Mouse (Mus musculus): Measurements from ENCODE around the gene Hic2. TPM values are rescaled to one million over a fixed set of nuclear protein-coding genes. Genes with fewer than 3 reads are reported as not detected.

The Hic2 gene
- polyA plus RNA-seq, 1 experiment from 2014 or later = 9.3 TPM

- no peaks in the 10 kb centered on the region for H3K9me3 ChIP-seq
- no peak overlapping the region for H3K4me2 ChIP-seq (replicated peaks)
- no peak for ATAC-seq (ENCODE audit: low FRiP score, low read depth)
- peaks cover 67% of the 10 kb centered on the region for H3K4me1 ChIP-seq
- H3K27ac ChIP-seq = no peak overlapping the region
- H3K36me3 ChIP-seq = no peaks in the 10 kb centered on the region
- no peaks in the 10 kb centered on the region for H3K27me3 ChIP-seq
- no peak overlapping the region for H3K9ac ChIP-seq
- no peak overlapping the region for H3K4me3 ChIP-seq
- WGBS = 66% methylated on average over 2 of the region's 2 CpGs
Measured at GRCm38 (mm10) chr16:17239409-17239808, 6.0 kb downstream of the Hic2 start.

GRCm38 (mm10) chr16:17243731-17244130, 10.4 kb downstream of the Hic2 start:
- H3K9me3 ChIP-seq = no peaks in the 10 kb centered on the region
- H3K9ac ChIP-seq = no peak overlapping the region
- no peak overlapping the region for H3K4me3 ChIP-seq
- H3K36me3 ChIP-seq = no peaks in the 10 kb centered on the region
- peaks cover 38% of the 10 kb centered on the region for H3K4me1 ChIP-seq
- H3K4me2 ChIP-seq (replicated peaks) = no peak overlapping the region
- no peaks in the 10 kb centered on the region for H3K27me3 ChIP-seq
- no peak overlapping the region for H3K27ac ChIP-seq
- ATAC-seq (ENCODE audit: low FRiP score, low read depth) = no peak
- 59% methylated on average over 1 of the region's 1 CpGs for WGBS

- Histone ChIP-seq H3K36me3 (no peaks in the 10 kb centered on the region), H3K27ac (no peak overlapping the region), H3K4me3 (no peak overlapping the region), H3K27me3 (no peaks in the 10 kb centered on the region), H3K9ac (no peak overlapping the region), H3K9me3 (no peaks in the 10 kb centered on the region), H3K4me1 (peaks cover 34% of the 10 kb centered on the region), H3K4me2 (replicated peaks) (no peak overlapping the region)
- 81% methylated on average over 1 of the region's 1 CpGs for WGBS
- no peak for ATAC-seq (ENCODE audit: low FRiP score, low read depth)
Measured at GRCm38 (mm10) chr16:17244996-17245395, 11.6 kb downstream of the Hic2 start.

- 60% methylated on average over 4 of the region's 4 CpGs for WGBS
- Histone ChIP-seq H3K4me1 (peaks cover 52% of the 10 kb centered on the region), H3K36me3 (no peaks in the 10 kb centered on the region), H3K9ac (no peak overlapping the region), H3K27me3 (no peaks in the 10 kb centered on the region), H3K27ac (no peak overlapping the region), H3K4me2 (replicated peaks) (no peak overlapping the region), H3K9me3 (no peaks in the 10 kb centered on the region), H3K4me3 (no peak overlapping the region)
- no peak for ATAC-seq (ENCODE audit: low FRiP score, low read depth)
Measured at GRCm38 (mm10) chr16:17247727-17248126, 14.4 kb downstream of the Hic2 start.

GRCm38 (mm10) chr16:17249135-17249534, 15.8 kb downstream of the Hic2 start:
- no peaks in the 10 kb centered on the region for H3K36me3 ChIP-seq
- H3K9ac ChIP-seq = no peak overlapping the region
- H3K9me3 ChIP-seq = no peaks in the 10 kb centered on the region
- no peak overlapping the region for H3K4me2 ChIP-seq (replicated peaks)
- no peak overlapping the region for H3K27ac ChIP-seq
- H3K27me3 ChIP-seq = no peaks in the 10 kb centered on the region
- H3K4me3 ChIP-seq = no peak overlapping the region
- H3K4me1 ChIP-seq = peaks cover 58% of the 10 kb centered on the region
- no peak for ATAC-seq (ENCODE audit: low FRiP score, low read depth)
- WGBS = 65% methylated on average over 6 of the region's 6 CpGs

GRCm38 (mm10) chr16:17251539-17251938, 18.2 kb downstream of the Hic2 start:
- H3K4me1 ChIP-seq = peaks cover 66% of the 10 kb centered on the region
- ATAC-seq (ENCODE audit: low FRiP score, low read depth) = peak; percentile 38; the same call in 1 of the 2 replicates

GRCm38 (mm10) chr16:17252086-17252726, 18.8 kb downstream of the Hic2 start:
- Histone ChIP-seq H3K4me2 (replicated peaks) (no peak overlapping the region), H3K9ac (no peak overlapping the region), H3K27me3 (no peaks in the 10 kb centered on the region), H3K4me1 (peaks cover 63% of the 10 kb centered on the region), H3K27ac (peak overlapping the region; percentile 22; the same call in 1 of the 2 replicates), H3K4me3 (no peak overlapping the region), H3K9me3 (no peaks in the 10 kb centered on the region), H3K36me3 (peaks cover 19% of the 10 kb centered on the region)
- peak; percentile 17; the same call in 1 of the 2 replicates for ATAC-seq (ENCODE audit: low FRiP score, low read depth)
- 71% methylated on average over 3 of the region's 3 CpGs for WGBS

More at GRCm38 (mm10) chr16:17251539-17251938, 18.2 kb downstream of the Hic2 start:
- no peak overlapping the region for H3K4me2 ChIP-seq (replicated peaks)
- no peak overlapping the region for H3K4me3 ChIP-seq
- no peaks in the 10 kb centered on the region for H3K27me3 ChIP-seq
- H3K36me3 ChIP-seq = peaks cover 14% of the 10 kb centered on the region
- no peaks in the 10 kb centered on the region for H3K9me3 ChIP-seq
- 37% methylated on average over 3 of the region's 3 CpGs for WGBS
- no peak overlapping the region for H3K9ac ChIP-seq
- H3K27ac ChIP-seq = peak overlapping the region; percentile 48; the same call in 1 of the 2 replicates

- H3K4me3 ChIP-seq = no peak overlapping the region
- ATAC-seq (ENCODE audit: low FRiP score, low read depth) = no peak
- no peaks in the 10 kb centered on the region for H3K27me3 ChIP-seq
- H3K27ac ChIP-seq = peak overlapping the region; percentile 22; the same call in 1 of the 2 replicates
- peaks cover 56% of the 10 kb centered on the region for H3K4me1 ChIP-seq
- 55% methylated on average over 7 of the region's 7 CpGs for WGBS
- H3K4me2 ChIP-seq (replicated peaks) = no peak overlapping the region
- H3K9me3 ChIP-seq = no peaks in the 10 kb centered on the region
- H3K36me3 ChIP-seq = peaks cover 25% of the 10 kb centered on the region
- H3K9ac ChIP-seq = peak overlapping the region; percentile 39; the same call in 1 of the 2 replicates
Measured at GRCm38 (mm10) chr16:17252841-17253240, 19.5 kb downstream of the Hic2 start.

- H3K27me3 ChIP-seq = no peaks in the 10 kb centered on the region
- no peak overlapping the region for H3K4me2 ChIP-seq (replicated peaks)
- ATAC-seq (ENCODE audit: low FRiP score, low read depth) = no peak
- no peak overlapping the region for H3K9ac ChIP-seq
- H3K9me3 ChIP-seq = no peaks in the 10 kb centered on the region
- WGBS = 39% methylated on average over 4 of the region's 4 CpGs
- no peak overlapping the region for H3K27ac ChIP-seq
- H3K4me1 ChIP-seq = peaks cover 55% of the 10 kb centered on the region
- H3K36me3 ChIP-seq = peaks cover 38% of the 10 kb centered on the region
- H3K4me3 ChIP-seq = no peak overlapping the region
Measured at GRCm38 (mm10) chr16:17254005-17254597, 20.7 kb downstream of the Hic2 start.

- 38% methylated on average over 2 of the region's 2 CpGs for WGBS
- Histone ChIP-seq H3K27me3 (no peaks in the 10 kb centered on the region), H3K27ac (peak overlapping the region; percentile 10; the same call in 1 of the 2 replicates), H3K4me1 (peaks cover 49% of the 10 kb centered on the region), H3K9ac (no peak overlapping the region), H3K4me2 (replicated peaks) (no peak overlapping the region), H3K9me3 (no peaks in the 10 kb centered on the region), H3K36me3 (peaks cover 49% of the 10 kb centered on the region), H3K4me3 (no peak overlapping the region)
- ATAC-seq (ENCODE audit: low FRiP score, low read depth) = no peak
Measured at GRCm38 (mm10) chr16:17255270-17255669, 21.9 kb downstream of the Hic2 start.

- H3K27me3 ChIP-seq = no peaks in the 10 kb centered on the region
- peaks cover 66% of the 10 kb centered on the region for H3K36me3 ChIP-seq
- H3K4me2 ChIP-seq (replicated peaks) = no peak overlapping the region
Measured at GRCm38 (mm10) chr16:17257359-17257821, 24.0 kb downstream of the Hic2 start.

GRCm38 (mm10) chr16:17258917-17259316, 25.5 kb downstream of the Hic2 start:
- no peak overlapping the region for H3K4me3 ChIP-seq
- H3K36me3 ChIP-seq = peaks cover 71% of the 10 kb centered on the region
- no peak overlapping the region for H3K4me2 ChIP-seq (replicated peaks)
- H3K27ac ChIP-seq = no peak overlapping the region
- H3K4me1 ChIP-seq = peaks cover 13% of the 10 kb centered on the region
- no peaks in the 10 kb centered on the region for H3K9me3 ChIP-seq
- WGBS = 93% methylated on average over 12 of the region's 12 CpGs
- ATAC-seq (ENCODE audit: low FRiP score, low read depth) = no peak
- H3K9ac ChIP-seq = no peak overlapping the region
- H3K27me3 ChIP-seq = no peaks in the 10 kb centered on the region

More at GRCm38 (mm10) chr16:17257359-17257821, 24.0 kb downstream of the Hic2 start:
- Histone ChIP-seq H3K9ac (no peak overlapping the region), H3K4me3 (no peak overlapping the region), H3K9me3 (no peaks in the 10 kb centered on the region), H3K4me1 (peaks cover 29% of the 10 kb centered on the region), H3K27ac (no peak overlapping the region)
- 92% methylated on average over 9 of the region's 9 CpGs for WGBS
- ATAC-seq (ENCODE audit: low FRiP score, low read depth) = no peak
